ENCODE assay signal across 8 mouse cellular contexts in the genomic region with DNA sequence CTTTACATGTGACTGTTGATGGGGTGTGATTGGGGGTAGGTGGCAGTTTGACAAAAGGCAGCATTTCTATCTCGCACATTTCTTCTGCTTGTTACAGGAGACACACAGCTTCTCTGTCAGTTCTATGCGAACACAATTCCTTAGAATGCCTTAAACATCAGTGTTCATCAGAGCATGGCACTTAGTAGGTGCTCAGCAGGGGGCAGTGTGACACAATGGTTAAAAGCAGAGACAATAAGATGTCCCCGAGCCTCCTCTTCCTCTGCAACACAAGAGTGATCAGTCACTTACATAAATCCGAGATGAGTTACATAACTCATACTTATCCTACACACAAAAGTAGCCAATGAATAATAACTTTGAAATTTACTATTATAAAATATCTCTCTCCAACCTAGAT.
DNase-seq lines count a peak whose midpoint lies in the region; ATAC-seq and TF ChIP-seq lines count a peak whose summit lies in the region.

No protein-coding gene starts in this region.

- no peaks in the 10 kb centered on the region for H3K27me3 ChIP-seq in embryonic facial prominence, embryonic 11.5 days (ENCODE audit: control insufficient read depth, insufficient read depth, low read length)
- H3K27me3 ChIP-seq in embryonic facial prominence, embryonic 10.5 days (replicated peaks; ENCODE audit: low read depth, poor library complexity, severe bottlenecking), result no peaks in the 10 kb centered on the region
- H3K27me3 ChIP-seq in midbrain, postnatal 0 days (ENCODE audit: insufficient read depth, low read length), result no peaks in the 10 kb centered on the region
- H3K27me3 ChIP-seq in midbrain, embryonic 13.5 days, result no peaks in the 10 kb centered on the region

- no peak for ATAC-seq in embryonic facial prominence, embryonic 11.5 days (replicated peaks; ENCODE audit: insufficient number of reproducible peaks, low FRiP score, low TSS enrichment, low read depth)
- ATAC-seq in midbrain, postnatal 0 days (ENCODE audit: low FRiP score), result no peak
- ATAC-seq in midbrain, embryonic 13.5 days, result no peak

- no peaks in the 10 kb centered on the region for H3K4me1 ChIP-seq in embryonic facial prominence, embryonic 11.5 days (ENCODE audit: control insufficient read depth, insufficient read depth, low read length)
- H3K4me1 ChIP-seq in embryonic facial prominence, embryonic 10.5 days, result no peaks in the 10 kb centered on the region
- H3K4me1 ChIP-seq in midbrain, postnatal 0 days (ENCODE audit: insufficient read depth, low read length), result no peaks in the 10 kb centered on the region
- no peaks in the 10 kb centered on the region for H3K4me1 ChIP-seq in midbrain, embryonic 13.5 days (replicated peaks)

- no peak overlapping the region for H3K4me2 ChIP-seq in embryonic facial prominence, embryonic 11.5 days (ENCODE audit: low read depth, low read length)
- no peak overlapping the region for H3K4me2 ChIP-seq in midbrain, postnatal 0 days (ENCODE audit: low read depth, low read length, poor library complexity, severe bottlenecking)
- H3K4me2 ChIP-seq in midbrain, embryonic 13.5 days (replicated peaks), result no peak overlapping the region

- no peak overlapping the region for H3K9ac ChIP-seq in embryonic facial prominence, embryonic 11.5 days (replicated peaks; ENCODE audit: low read length)
- no peak overlapping the region for H3K9ac ChIP-seq in midbrain, postnatal 0 days (replicated peaks; ENCODE audit: low read length, poor library complexity, severe bottlenecking)
- H3K9ac ChIP-seq in midbrain, embryonic 13.5 days (replicated peaks), result no peak overlapping the region

- H3K9me3 ChIP-seq in embryonic facial prominence, embryonic 11.5 days (replicated peaks; ENCODE audit: control insufficient read depth, low read length), result no peaks in the 10 kb centered on the region
- H3K9me3 ChIP-seq in embryonic facial prominence, embryonic 10.5 days, result no peaks in the 10 kb centered on the region
- H3K9me3 ChIP-seq in midbrain, postnatal 0 days (ENCODE audit: low read length), result no peaks in the 10 kb centered on the region
- H3K9me3 ChIP-seq in midbrain, embryonic 13.5 days, result no peaks in the 10 kb centered on the region

- DNase-seq in embryonic facial prominence, embryonic 11.5 days (ENCODE audit: low spot score), result peak; percentile 40
- no peak for DNase-seq in embryonic facial prominence, embryonic 10.5 days (ENCODE audit: low spot score)
- peak; percentile 8 for DNase-seq in midbrain, postnatal 0 days (ENCODE audit: low spot score)
- DNase-seq in embryo, embryonic 9.5 days (ENCODE audit: extremely low spot score), result peak; percentile 23
- DNase-seq in left cerebral cortex, postnatal 4 days, result peak; percentile 32
- DNase-seq in B cell, adult 2 months, result no peak
- DNase-seq in cerebellum, adult 11 months, result no peak

- WGBS in embryonic facial prominence, embryonic 11.5 days, result 59% methylated on average over 4 of the region's 4 CpGs
- 58% methylated on average over 4 of the region's 4 CpGs for WGBS in embryonic facial prominence, embryonic 10.5 days
- WGBS in midbrain, postnatal 0 days, result 57% methylated on average over 4 of the region's 4 CpGs
- 65% methylated on average over 4 of the region's 4 CpGs for WGBS in midbrain, embryonic 13.5 days

- H3K27ac ChIP-seq in embryonic facial prominence, embryonic 11.5 days (replicated peaks; ENCODE audit: low read depth, low read length), result no peak overlapping the region
- H3K27ac ChIP-seq in embryonic facial prominence, embryonic 10.5 days (replicated peaks), result no peak overlapping the region
- no peak overlapping the region for H3K27ac ChIP-seq in midbrain, postnatal 0 days (ENCODE audit: low read depth, low read length)
- H3K27ac ChIP-seq in midbrain, embryonic 13.5 days, result no peak overlapping the region

- no peak overlapping the region for H3K4me3 ChIP-seq in embryonic facial prominence, embryonic 11.5 days (ENCODE audit: low read depth, low read length)
- no peak overlapping the region for H3K4me3 ChIP-seq in embryonic facial prominence, embryonic 10.5 days
- H3K4me3 ChIP-seq in midbrain, postnatal 0 days (ENCODE audit: low read depth, low read length), result no peak overlapping the region
- H3K4me3 ChIP-seq in midbrain, embryonic 13.5 days (replicated peaks), result no peak overlapping the region

- TF ChIP-seq CTCF in midbrain, postnatal 0 days (IDR thresholded peaks at IDR 0.05), result peak; percentile 50

- intact Hi-C loops in left cerebral cortex, postnatal 4 days (cut with DNase I), result no loop called here

- H3K36me3 ChIP-seq in embryonic facial prominence, embryonic 11.5 days (replicated peaks; ENCODE audit: control insufficient read depth, insufficient read depth, low read depth, low read length), result no peaks in the 10 kb centered on the region
- H3K36me3 ChIP-seq in embryonic facial prominence, embryonic 10.5 days (replicated peaks), result no peaks in the 10 kb centered on the region
- H3K36me3 ChIP-seq in midbrain, postnatal 0 days (ENCODE audit: insufficient read depth, low read length), result no peaks in the 10 kb centered on the region
- no peaks in the 10 kb centered on the region for H3K36me3 ChIP-seq in midbrain, embryonic 13.5 days

Comparison
In these comparisons a context has a peak if more than half of its experiments do, and no peak if none do; other contexts are left out.
1. DNase-seq: peak in embryonic facial prominence, embryonic 11.5 days (single experiment), midbrain, postnatal 0 days (single experiment), embryo, embryonic 9.5 days (single experiment) and left cerebral cortex, postnatal 4 days (single experiment); none in embryonic facial prominence, embryonic 10.5 days (single experiment), B cell, adult 2 months (0 of 2) and cerebellum, adult 11 months (single experiment).